Mouse (Mus musculus): ENCODE data around the gene Celf2. TPM values are rescaled to one million over a fixed set of nuclear protein-coding genes. Genes with fewer than 3 reads are reported as not detected.

Gene Celf2
- polyA plus RNA-seq, 1 experiment from 2014 or later = 164 TPM

- H3K36me3 ChIP-seq = no peaks in the 10 kb centered on the region
- no peak overlapping the region for H3K4me3 ChIP-seq
- peak overlapping the region; percentile 67 for H3K27ac ChIP-seq (replicated peaks)
- H3K27me3 ChIP-seq = no peaks in the 10 kb centered on the region
- H3K9me3 ChIP-seq = no peaks in the 10 kb centered on the region
- ATAC-seq (ENCODE audit: low FRiP score, low read depth) = no peak
- peaks cover 42% of the 10 kb centered on the region for H3K4me1 ChIP-seq (replicated peaks)
- 40% methylated on average over 5 of the region's 5 CpGs for WGBS
- peak overlapping the region; percentile 27 for H3K4me2 ChIP-seq
- no peak overlapping the region; the same call in 1 of the 2 replicates for H3K9ac ChIP-seq
Measured at GRCm38 (mm10) chr2:6876547-6876946, 632.8 kb downstream of the Celf2 start.

GRCm38 (mm10) chr2:6875071-6875611 is 634.2 kb downstream of the Celf2 start:
- H3K9ac ChIP-seq = peak overlapping the region; percentile 14; the same call in 1 of the 2 replicates
- 12% methylated on average over 11 of the region's 11 CpGs for WGBS
- H3K9me3 ChIP-seq = no peaks in the 10 kb centered on the region
- H3K36me3 ChIP-seq = no peaks in the 10 kb centered on the region
- peak overlapping the region; percentile 70 for H3K27ac ChIP-seq (replicated peaks)
- peak overlapping the region; percentile 45 for H3K4me2 ChIP-seq
- peak overlapping the region; percentile 6; the same call in 1 of the 2 replicates for H3K4me3 ChIP-seq
- no peak for ATAC-seq (ENCODE audit: low FRiP score, low read depth)
- H3K4me1 ChIP-seq (replicated peaks) = peaks cover 44% of the 10 kb centered on the region
- H3K27me3 ChIP-seq = no peaks in the 10 kb centered on the region

- peaks cover 49% of the 10 kb centered on the region for H3K4me1 ChIP-seq (replicated peaks)
- 29% methylated on average over 10 of the region's 10 CpGs for whole genome bisulfite sequencing
- no peaks in the 10 kb centered on the region for H3K36me3 ChIP-seq
- peak overlapping the region; percentile 6; the same call in 1 of the 2 replicates for H3K4me3 ChIP-seq
- 0 out of 2 replicates have a peak overlapping the region, but pooled peaks have one; percentile 14 for H3K9ac ChIP-seq
- no peak for ATAC-seq (ENCODE audit: low FRiP score, low read depth)
- H3K9me3 ChIP-seq = no peaks in the 10 kb centered on the region
- H3K27ac ChIP-seq (replicated peaks) = peak overlapping the region; percentile 70
- no peaks in the 10 kb centered on the region for H3K27me3 ChIP-seq
- peak overlapping the region; percentile 45 for H3K4me2 ChIP-seq
Measured at GRCm38 (mm10) chr2:6874266-6874955, 635.0 kb downstream of the Celf2 start.

GRCm38 (mm10) chr2:6873711-6874110 is 635.7 kb downstream of the Celf2 start:
- no peaks in the 10 kb centered on the region for H3K9me3 ChIP-seq
- peaks cover 55% of the 10 kb centered on the region for H3K4me1 ChIP-seq (replicated peaks)
- H3K27me3 ChIP-seq = no peaks in the 10 kb centered on the region
- H3K27ac ChIP-seq (replicated peaks) = peak overlapping the region; percentile 38; the same call in 1 of the 2 replicates
- no peak for ATAC-seq (ENCODE audit: low FRiP score, low read depth)
- H3K4me2 ChIP-seq = peak overlapping the region; percentile 45
- peak overlapping the region; percentile 36; the same call in 1 of the 2 replicates for H3K9ac ChIP-seq
- peak overlapping the region; percentile 9; the same call in 1 of the 2 replicates for H3K4me3 ChIP-seq
- no peaks in the 10 kb centered on the region for H3K36me3 ChIP-seq
- WGBS = 73% methylated on average over 1 of the region's 1 CpGs

- Histone ChIP-seq H3K4me3 (peak overlapping the region; percentile 87), H3K36me3 (no peaks in the 10 kb centered on the region), H3K9me3 (no peaks in the 10 kb centered on the region), H3K9ac (peak overlapping the region; percentile 97), H3K4me2 (peak overlapping the region; percentile 91), H3K4me1 (replicated peaks) (peaks cover 59% of the 10 kb centered on the region), H3K27me3 (no peaks in the 10 kb centered on the region), H3K27ac (replicated peaks) (peak overlapping the region; percentile 97)
- 8% methylated on average over 10 of the region's 10 CpGs for WGBS
- peak; percentile 55 for ATAC-seq (ENCODE audit: low FRiP score, low read depth)
Measured at GRCm38 (mm10) chr2:6872894-6873255, 636.5 kb downstream of the Celf2 start.

GRCm38 (mm10) chr2:6872131-6872893 is 637.1 kb downstream of the Celf2 start:
- Histone ChIP-seq H3K4me1 (replicated peaks) (peaks cover 63% of the 10 kb centered on the region), H3K4me2 (peak overlapping the region; percentile 91), H3K36me3 (no peaks in the 10 kb centered on the region), H3K27me3 (no peaks in the 10 kb centered on the region), H3K4me3 (peak overlapping the region; percentile 87), H3K9ac (peak overlapping the region; percentile 97), H3K27ac (replicated peaks) (peak overlapping the region; percentile 97), H3K9me3 (no peaks in the 10 kb centered on the region)
- under 1% methylated on average over 91 of the region's 124 CpGs for WGBS
- ATAC-seq (ENCODE audit: low FRiP score, low read depth) = peak; percentile 87

- Histone ChIP-seq H3K9me3 (no peaks in the 10 kb centered on the region), H3K4me3 (peak overlapping the region; percentile 87), H3K4me1 (replicated peaks) (peaks cover 60% of the 10 kb centered on the region), H3K4me2 (peak overlapping the region; percentile 91), H3K27me3 (no peaks in the 10 kb centered on the region), H3K9ac (peak overlapping the region; percentile 97), H3K27ac (replicated peaks) (peak overlapping the region; percentile 97), H3K36me3 (no peaks in the 10 kb centered on the region)
- 3% methylated on average over 31 of the region's 40 CpGs for WGBS
- ATAC-seq (ENCODE audit: low FRiP score, low read depth) = peak; percentile 55
Measured at GRCm38 (mm10) chr2:6871281-6872130, 637.9 kb downstream of the Celf2 start.

- no peaks in the 10 kb centered on the region for H3K27me3 ChIP-seq
- H3K4me3 ChIP-seq = peak overlapping the region; percentile 87
- no peak for ATAC-seq (ENCODE audit: low FRiP score, low read depth)
- peaks cover 59% of the 10 kb centered on the region for H3K4me1 ChIP-seq (replicated peaks)
- H3K27ac ChIP-seq (replicated peaks) = peak overlapping the region; percentile 59
- H3K36me3 ChIP-seq = no peaks in the 10 kb centered on the region
- H3K9ac ChIP-seq = peak overlapping the region; percentile 25
- H3K4me2 ChIP-seq = peak overlapping the region; percentile 91
- WGBS = 29% methylated on average over 9 of the region's 9 CpGs
- no peaks in the 10 kb centered on the region for H3K9me3 ChIP-seq
Measured at GRCm38 (mm10) chr2:6869956-6870710, 639.2 kb downstream of the Celf2 start.

GRCm38 (mm10) chr2:6867297-6867696 is 642.1 kb downstream of the Celf2 start:
- peaks cover 52% of the 10 kb centered on the region for H3K4me1 ChIP-seq (replicated peaks)
- H3K4me2 ChIP-seq = peak overlapping the region; percentile 30; the same call in 1 of the 2 replicates
- WGBS = 25% methylated on average over 4 of the region's 4 CpGs
- H3K36me3 ChIP-seq = no peaks in the 10 kb centered on the region
- H3K9ac ChIP-seq = no peak overlapping the region
- H3K27ac ChIP-seq (replicated peaks) = no peak overlapping the region; the same call in 1 of the 2 replicates
- H3K9me3 ChIP-seq = no peaks in the 10 kb centered on the region
- H3K27me3 ChIP-seq = no peaks in the 10 kb centered on the region
- H3K4me3 ChIP-seq = no peak overlapping the region
- no peak; the same call in 1 of the 2 replicates for ATAC-seq (ENCODE audit: low FRiP score, low read depth)

GRCm38 (mm10) chr2:6865785-6866184 is 643.6 kb downstream of the Celf2 start:
- Histone ChIP-seq H3K4me2 (no peak overlapping the region), H3K4me3 (no peak overlapping the region), H3K27me3 (no peaks in the 10 kb centered on the region), H3K36me3 (no peaks in the 10 kb centered on the region), H3K4me1 (replicated peaks) (peaks cover 47% of the 10 kb centered on the region), H3K27ac (replicated peaks) (no peak overlapping the region), H3K9me3 (no peaks in the 10 kb centered on the region), H3K9ac (no peak overlapping the region)
- peak; percentile 55; the same call in 1 of the 2 replicates for ATAC-seq (ENCODE audit: low FRiP score, low read depth)
- 44% methylated on average over 4 of the region's 4 CpGs for WGBS
